Mouse (Mus musculus) retina, postnatal 7 days (tissue): Measurements from ENCODE around the gene Sun2.

Source experiments
- DNase-seq: peaks from one replicate; pipeline ENCODE4 v3.0.0-alpha.2; 2012; ENCODE audit warnings: low read depth, low spot score

Sun2 gene

GRCm38 (mm10) chr15:79687175-79687574, 55.2 kb downstream of the Sun2 start:
- peak; percentile 21 for DNase-seq

- no peak for DNase-seq
Measured at GRCm38 (mm10) chr15:79686046-79686869, 56.1 kb downstream of the Sun2 start.

- no peak for DNase-seq
Measured at GRCm38 (mm10) chr15:79685141-79685641, 57.1 kb downstream of the Sun2 start.

GRCm38 (mm10) chr15:79684616-79685015, 57.7 kb downstream of the Sun2 start:
- no peak for DNase-seq

- DNase-seq = no peak
Measured at GRCm38 (mm10) chr15:79683707-79684465, 58.5 kb downstream of the Sun2 start.

GRCm38 (mm10) chr15:79683146-79683545, 59.2 kb downstream of the Sun2 start:
- DNase-seq = no peak

GRCm38 (mm10) chr15:79681973-79682372, 60.4 kb downstream of the Sun2 start:
- no peak for DNase-seq

GRCm38 (mm10) chr15:79677936-79678335, 64.4 kb downstream of the Sun2 start:
- DNase-seq = no peak
